Mouse (Mus musculus) heart, embryonic 14.5 days (tissue): Measurements from ENCODE around the gene Aip. TPM values are rescaled to one million over a fixed set of nuclear protein-coding genes. Genes with fewer than 3 reads are reported as not detected.

Experiments
- ATAC-seq: fragments of 200-750 bp; cut with Nextera tagmentation; 2 replicates; pipeline ENCODE4 v1.8.0; 2017; ENCODE audit warnings: low read depth, moderate TSS enrichment; ENCODE audit not compliant: insufficient number of reproducible peaks, insufficient read depth, low FRiP score
- H3K27ac ChIP-seq, 2 experiments: fragments of 200-500 bp in 1 of 2; fragments of 300-500 bp in 1 of 2; sonication (generic) in 1 of 2; replicated peaks in 1 of 2; 2 replicates each; pipeline ENCODE4 v1.5.1; 2012 to 2014; ENCODE audit warnings: low read depth in 2 of 2, low read length in 2 of 2, control low read depth in 1 of 2, mild to moderate bottlenecking in 1 of 2, mixed read lengths in 1 of 2; ENCODE audit not compliant: control insufficient read depth in 1 of 2, insufficient read depth in 1 of 2
- H3K27me3 ChIP-seq: fragments of 300-500 bp; sonication (generic); 2 replicates; pipeline ENCODE4 v1.6.1; 2014; ENCODE audit warnings: mild to moderate bottlenecking, low read length, control low read depth; ENCODE audit not compliant: control insufficient read depth, insufficient read depth
- H3K36me3 ChIP-seq: fragments of 300-500 bp; sonication (generic); 2 replicates; pipeline ENCODE4 v1.6.1; 2014; ENCODE audit warnings: mild to moderate bottlenecking, control low read depth, low read length, mixed read lengths; ENCODE audit not compliant: control insufficient read depth, insufficient read depth
- H3K4me1 ChIP-seq, 2 experiments: fragments of 200-500 bp in 1 of 2; fragments of 300-500 bp in 1 of 2; sonication (generic) in 1 of 2; 2 replicates each; pipeline ENCODE4 v1.6.1; 2012 to 2014; ENCODE audit warnings: low read length in 2 of 2, control low read depth in 1 of 2, mixed read lengths in 1 of 2; ENCODE audit not compliant: control insufficient read depth in 2 of 2, insufficient read depth in 2 of 2
- H3K4me2 ChIP-seq: fragments of 300-500 bp; sonication (generic); 2 replicates; pipeline ENCODE4 v1.6.1; 2014; ENCODE audit warnings: mild to moderate bottlenecking, low read length
- H3K4me3 ChIP-seq, 2 experiments: fragments of 200-500 bp in 1 of 2; fragments of 300-500 bp in 1 of 2; sonication (generic) in 1 of 2; 2 replicates each; pipeline ENCODE4 v1.5.1; 2012 to 2014; ENCODE audit warnings: low read length in 2 of 2, mild to moderate bottlenecking in 2 of 2, control low read depth in 1 of 2, low read depth in 1 of 2, moderate library complexity in 1 of 2; ENCODE audit not compliant: control insufficient read depth in 1 of 2, insufficient read depth in 1 of 2
- H3K9ac ChIP-seq: fragments of 300-500 bp; sonication (generic); 2 replicates; pipeline ENCODE4 v1.6.1; 2014; ENCODE audit warnings: mild to moderate bottlenecking, low read length
- H3K9me3 ChIP-seq: fragments of 300-500 bp; sonication (generic); 2 replicates; pipeline ENCODE4 v1.6.1; 2016; ENCODE audit warnings: low read length, control low read depth; ENCODE audit not compliant: control insufficient read depth
- WGBS: fragments of 180-500 bp; shearing (Covaris S2); extraction: QIAGEN DNeasy Blood & Tissue Kit; methylation state at CpG from one replicate; pipeline ENCODE4 v1.1.7; 2014; 5-methylcytosine and 5-hydroxymethylcytosine counted together
- polyA plus RNA-seq: library from polyadenylated mRNA; unstranded; fragments of >200 nt; fragmentation: Nextera tagmentation; extraction: Ambion mirVana; gene quantifications from 2 replicates; pipeline ENCODE4 v1.2.1, GENCODE M21; 2014

The Aip gene
- polyA plus RNA-seq, 1 experiment from 2014 or later = 100 TPM

GRCm38 (mm10) chr19:4113806-4114230, 11.8 kb downstream of the Aip start:
- peaks cover 87% of the 10 kb centered on the region for H3K36me3 ChIP-seq
- peak overlapping the region; percentile 38; the same call in 1 of the 2 replicates for H3K9ac ChIP-seq
- no peak overlapping the region for H3K4me3 ChIP-seq
- no peak for ATAC-seq
- H3K4me1 ChIP-seq = peaks cover 7 to 16% of the 10 kb centered on the region in 2 experiments; a peak in 3 of 4 replicates
- H3K9me3 ChIP-seq = no peaks in the 10 kb centered on the region
- peak overlapping the region; percentile 23 to 69; a peak in 2 of 4 replicates for H3K27ac ChIP-seq
- H3K4me2 ChIP-seq = no peak overlapping the region
- no peaks in the 10 kb centered on the region for H3K27me3 ChIP-seq
- 48% methylated on average over 5 of the region's 5 CpGs for WGBS

GRCm38 (mm10) chr19:4113186-4113805, 12.4 kb downstream of the Aip start:
- Histone ChIP-seq H3K27me3 (no peaks in the 10 kb centered on the region), H3K4me3 (no peak overlapping the region), H3K4me2 (no peak overlapping the region), H3K36me3 (peaks cover 90% of the 10 kb centered on the region), H3K9ac (peak overlapping the region; percentile 38; the same call in 1 of the 2 replicates), H3K9me3 (no peaks in the 10 kb centered on the region), H3K4me1 (peaks cover 7 to 16% of the 10 kb centered on the region in 2 experiments; a peak in 3 of 4 replicates), H3K27ac (peak overlapping the region; percentile 23 to 69; a peak in 2 of 4 replicates)
- peak; percentile 33; the same call in 1 of the 2 replicates for ATAC-seq
- 54% methylated on average over 13 of the region's 13 CpGs for WGBS

- Histone ChIP-seq H3K4me1 (peaks cover 7 to 16% of the 10 kb centered on the region in 2 experiments; a peak in 3 of 4 replicates), H3K4me3 (no peak overlapping the region), H3K4me2 (no peak overlapping the region), H3K36me3 (peaks cover 89% of the 10 kb centered on the region), H3K27ac (0 out of 4 replicates have a peak overlapping the region, but pooled peaks of 1 of the 2 experiments have one; percentile 69), H3K9me3 (no peaks in the 10 kb centered on the region), H3K27me3 (no peaks in the 10 kb centered on the region), H3K9ac (no peak overlapping the region)
- WGBS = 94% methylated on average over 26 of the region's 26 CpGs
- no peak for ATAC-seq
These were observed 13.3 kb downstream of the Aip start for GRCm38 (mm10) chr19:4112063-4112960.

GRCm38 (mm10) chr19:4108535-4108934, 17.1 kb downstream of the Aip start:
- no peak overlapping the region for H3K27ac ChIP-seq
- H3K36me3 ChIP-seq = peaks cover 73% of the 10 kb centered on the region
- H3K4me3 ChIP-seq = no peak overlapping the region
- no peak overlapping the region for H3K4me2 ChIP-seq
- no peak for ATAC-seq
- no peaks in the 10 kb centered on the region for H3K27me3 ChIP-seq
- peaks cover 5 to 7% of the 10 kb centered on the region in 2 experiments; a peak in 3 of 4 replicates for H3K4me1 ChIP-seq
- H3K9me3 ChIP-seq = no peaks in the 10 kb centered on the region
- 82% methylated on average over 9 of the region's 9 CpGs for WGBS
- H3K9ac ChIP-seq = no peak overlapping the region

- no peak for ATAC-seq
- H3K4me1 ChIP-seq = no peaks in the 10 kb centered on the region
- no peak overlapping the region for H3K4me3 ChIP-seq
- H3K27ac ChIP-seq = no peak overlapping the region
- H3K9me3 ChIP-seq = no peaks in the 10 kb centered on the region
- peaks cover 11% of the 10 kb centered on the region; the same call in 1 of the 2 replicates for H3K27me3 ChIP-seq
- H3K36me3 ChIP-seq = peaks cover 54% of the 10 kb centered on the region
- no peak overlapping the region for H3K9ac ChIP-seq
- H3K4me2 ChIP-seq = no peak overlapping the region
- 90% methylated on average over 14 of the region's 14 CpGs for WGBS
These were observed 19.0 kb downstream of the Aip start for GRCm38 (mm10) chr19:4106654-4107053.

DNA sequence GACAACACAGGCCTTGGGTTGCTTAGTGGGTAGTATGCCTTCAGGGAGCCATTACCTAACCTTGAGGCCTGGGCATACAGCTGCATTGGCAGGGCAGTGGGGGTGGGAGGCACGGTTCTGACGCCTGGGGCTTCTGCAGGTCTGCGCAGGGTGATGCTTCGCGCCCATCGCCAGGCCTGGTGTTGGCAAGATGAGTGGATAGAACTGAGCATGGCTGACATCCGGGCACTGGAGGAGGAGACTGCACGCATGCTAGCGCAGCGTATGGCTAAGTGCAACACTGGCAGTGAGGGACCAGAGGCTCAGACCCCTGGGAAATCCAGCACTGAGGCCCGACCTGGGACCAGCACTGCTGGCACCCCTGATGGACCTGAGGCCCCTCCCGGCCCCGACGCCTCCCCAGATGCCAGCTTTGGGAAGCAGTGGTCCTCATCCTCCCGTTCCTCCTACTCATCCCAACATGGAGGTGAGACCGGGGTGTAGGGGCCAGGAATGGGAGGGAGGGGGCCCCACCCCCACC, 20.9 kb downstream of the Aip start:
- Histone ChIP-seq H3K9me3 (no peaks in the 10 kb centered on the region), H3K4me3 (no peak overlapping the region), H3K27ac (no peak overlapping the region), H3K36me3 (peaks cover 43% of the 10 kb centered on the region), H3K27me3 (peaks cover 20% of the 10 kb centered on the region; the same call in 1 of the 2 replicates), H3K4me2 (no peak overlapping the region), H3K4me1 (peaks cover 6 to 16% of the 10 kb centered on the region in 2 experiments; a peak in 3 of 4 replicates), H3K9ac (no peak overlapping the region)
- whole genome bisulfite sequencing = 87% methylated on average over 16 of the region's 16 CpGs
- ATAC-seq = no peak

DNA sequence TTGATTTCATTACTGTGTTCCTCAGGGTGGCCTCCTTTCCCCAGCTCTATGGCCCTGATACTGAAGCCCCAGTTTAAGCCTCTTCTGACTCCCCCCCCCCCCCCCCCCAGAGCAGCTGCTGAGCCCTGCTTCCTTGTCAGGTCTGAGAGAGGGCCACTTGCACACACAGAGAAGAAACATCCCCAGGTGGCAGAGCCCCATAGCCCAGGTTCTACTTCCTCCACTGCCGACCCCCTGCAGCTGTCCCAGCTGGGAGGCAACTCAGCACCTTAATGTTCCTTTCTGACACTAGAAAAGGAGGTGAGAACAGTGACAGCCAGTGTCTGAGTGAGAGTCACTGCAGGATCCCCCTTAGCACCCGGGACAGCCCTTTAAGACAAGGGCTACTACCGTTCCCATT, 21.9 kb downstream of the Aip start:
- no peak for ATAC-seq
- WGBS = 49% methylated on average over 3 of the region's 3 CpGs
- no peak overlapping the region for H3K4me3 ChIP-seq

More for the DNA sequence above, 21.9 kb downstream of the Aip start:
- Histone ChIP-seq H3K27ac (no peak overlapping the region), H3K4me2 (no peak overlapping the region), H3K36me3 (peaks cover 34% of the 10 kb centered on the region), H3K27me3 (peaks cover 20% of the 10 kb centered on the region; the same call in 1 of the 2 replicates), H3K9ac (no peak overlapping the region), H3K9me3 (no peaks in the 10 kb centered on the region), H3K4me1 (peaks cover 13 to 24% of the 10 kb centered on the region in 2 experiments)
